Mouse (Mus musculus): Measurements from ENCODE around the gene Lcat.

DNA sequence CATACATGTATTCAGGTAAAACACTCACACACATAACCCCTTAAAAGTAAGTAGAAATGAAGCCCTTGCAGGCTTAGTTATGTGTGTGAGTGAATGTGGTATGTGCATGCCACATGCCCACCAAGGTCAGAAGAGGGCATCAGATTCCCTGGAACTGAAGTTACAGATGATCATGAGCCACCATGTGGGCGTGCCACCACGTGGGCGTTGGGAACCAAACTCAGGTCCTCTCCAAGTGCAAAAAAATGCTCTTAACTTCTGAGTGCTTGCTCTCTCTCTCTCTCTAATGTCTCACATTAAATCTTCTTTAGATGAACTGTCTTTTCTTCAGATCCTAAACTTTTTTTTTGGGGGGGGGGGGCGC is 4.9 kb downstream of the Lcat start, which contains the start of gene Psmb10:
- peak; percentile 6; the same call in 1 of the 2 replicates for TF ChIP-seq CTCF (IDR thresholded peaks at IDR 0.05; ENCODE audit: borderline replicate concordance, insufficient read depth, low read depth, low read length)
- TF ChIP-seq POLR2A (IDR thresholded peaks at IDR 0.05; ENCODE audit: borderline replicate concordance, insufficient read depth, low read length), result no peak
